Mouse (Mus musculus): ENCODE measurements around the gene Shtn1.

The Shtn1 gene

GRCm38 (mm10) chr19:59051622-59052021, 24.3 kb downstream of the Shtn1 start:
- DNase-seq = no peak

- no peak for DNase-seq
Measured at GRCm38 (mm10) chr19:59048852-59049251, 27.0 kb downstream of the Shtn1 start.

- DNase-seq = no peak
Measured at GRCm38 (mm10) chr19:59047511-59047910, 28.4 kb downstream of the Shtn1 start.

- DNase-seq = no peak
Measured at GRCm38 (mm10) chr19:59041086-59041485, 34.8 kb downstream of the Shtn1 start.

GRCm38 (mm10) chr19:59038793-59039192, 37.1 kb downstream of the Shtn1 start:
- no peak for DNase-seq

GRCm38 (mm10) chr19:59036811-59037210, 39.1 kb downstream of the Shtn1 start:
- no peak for DNase-seq

- DNase-seq = no peak
Measured at GRCm38 (mm10) chr19:59033241-59033640, 42.7 kb downstream of the Shtn1 start.

GRCm38 (mm10) chr19:59030221-59030620, 45.7 kb downstream of the Shtn1 start:
- DNase-seq = no peak

- DNase-seq = no peak
Measured at GRCm38 (mm10) chr19:59029011-59029410, 46.9 kb downstream of the Shtn1 start.

GRCm38 (mm10) chr19:59028130-59028529, 47.8 kb downstream of the Shtn1 start:
- DNase-seq = no peak

- no peak for DNase-seq
Measured at GRCm38 (mm10) chr19:59023876-59024275, 52.0 kb downstream of the Shtn1 start.

- DNase-seq = no peak
Measured at GRCm38 (mm10) chr19:59021644-59022043, 54.3 kb downstream of the Shtn1 start.

GRCm38 (mm10) chr19:59010802-59011201, 65.1 kb downstream of the Shtn1 start:
- DNase-seq = no peak

GRCm38 (mm10) chr19:59006577-59007340, 69.1 kb downstream of the Shtn1 start:
- DNase-seq = no peak

GRCm38 (mm10) chr19:59002827-59003226, 73.1 kb downstream of the Shtn1 start:
- no peak for DNase-seq

GRCm38 (mm10) chr19:58981571-58981970, 94.3 kb downstream of the Shtn1 start:
- no peak for DNase-seq

GRCm38 (mm10) chr19:58980056-58980440, 95.9 kb downstream of the Shtn1 start:
- no peak for DNase-seq

GRCm38 (mm10) chr19:58979436-58980055, 96.4 kb downstream of the Shtn1 start:
- DNase-seq = no peak

GRCm38 (mm10) chr19:58978401-58979171, 97.3 kb downstream of the Shtn1 start:
- peak; percentile 83 for DNase-seq

GRCm38 (mm10) chr19:58975216-58975863, 100.6 kb downstream of the Shtn1 start:
- no peak for DNase-seq

GRCm38 (mm10) chr19:58974126-58974525, 101.8 kb downstream of the Shtn1 start:
- no peak for DNase-seq

GRCm38 (mm10) chr19:58970826-58971225, 105.1 kb downstream of the Shtn1 start:
- DNase-seq = no peak
